Mouse (Mus musculus) forebrain, embryonic 15.5 days (tissue): ENCODE measurements around the gene Akr1d1. TPM values are rescaled to one million over a fixed set of nuclear protein-coding genes. Genes with fewer than 3 reads are reported as not detected.

Experiments
- ATAC-seq: fragments of 200-750 bp; cut with Nextera tagmentation; replicated peaks from 2 replicates; pipeline ENCODE4 v1.8.0; 2017; ENCODE audit warnings: mild to moderate bottlenecking, moderate TSS enrichment, moderate library complexity
- H3K27ac ChIP-seq: fragments of 300-500 bp; sonication (generic); replicated peaks from 2 replicates; pipeline ENCODE4 v1.5.1; 2015; ENCODE audit warnings: mild to moderate bottlenecking, inconsistent platforms
- H3K27me3 ChIP-seq: fragments of 300-500 bp; sonication (generic); 2 replicates; pipeline ENCODE4 v1.6.1; 2015; ENCODE audit warnings: inconsistent platforms
- H3K36me3 ChIP-seq: fragments of 300-500 bp; sonication (generic); 2 replicates; pipeline ENCODE4 v1.6.1; 2015; ENCODE audit warnings: mild to moderate bottlenecking, inconsistent platforms
- H3K4me1 ChIP-seq: fragments of 300-500 bp; sonication (generic); 2 replicates; pipeline ENCODE4 v1.6.1; 2015; ENCODE audit warnings: inconsistent platforms
- H3K4me2 ChIP-seq: fragments of 300-500 bp; sonication (generic); replicated peaks from 2 replicates; pipeline ENCODE4 v1.6.1; 2015; ENCODE audit warnings: mild to moderate bottlenecking, inconsistent platforms
- H3K4me3 ChIP-seq: fragments of 300-500 bp; sonication (generic); 2 replicates; pipeline ENCODE4 v1.5.1; 2015; ENCODE audit warnings: mild to moderate bottlenecking, inconsistent platforms
- H3K9ac ChIP-seq: fragments of 300-500 bp; sonication (generic); replicated peaks from 2 replicates; pipeline ENCODE4 v1.6.1; 2015; ENCODE audit warnings: mild to moderate bottlenecking, inconsistent platforms
- H3K9me3 ChIP-seq: fragments of 300-500 bp; sonication (generic); 2 replicates; pipeline ENCODE4 v1.6.1; 2016; ENCODE audit warnings: inconsistent platforms
- WGBS: fragments of 180-500 bp; shearing (Covaris S2); methylation state at CpG from one replicate; pipeline ENCODE4 v1.1.7; 2015; ENCODE audit warnings: mixed read lengths; 5-methylcytosine and 5-hydroxymethylcytosine counted together
- polyA plus RNA-seq: library from polyadenylated mRNA; unstranded; fragments of >200 nt; fragmentation: Nextera tagmentation; extraction: Ambion mirVana; gene quantifications from 2 replicates; pipeline ENCODE4 v1.2.1, GENCODE M21; 2015

Gene Akr1d1
- polyA plus RNA-seq = not detected in 2 replicates

DNA sequence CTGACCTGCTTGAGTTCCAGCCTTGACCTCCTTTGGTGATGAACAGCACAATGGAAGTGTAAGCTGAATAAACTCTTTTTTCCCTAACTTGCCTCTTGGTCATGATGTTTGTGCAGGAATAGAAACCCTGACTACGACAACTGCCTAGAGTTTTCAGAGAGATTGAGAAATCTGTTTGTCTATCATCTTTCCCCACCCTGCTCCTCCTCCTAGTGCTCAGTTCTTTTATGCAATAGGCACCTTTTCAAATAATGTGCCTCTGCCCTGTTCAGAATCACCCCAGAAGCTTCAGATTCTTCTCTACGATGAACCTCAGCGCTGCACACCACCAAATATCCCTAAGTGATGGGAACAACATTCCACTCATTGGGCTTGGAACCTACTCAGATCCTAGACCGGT lies at the start of gene Akr1d1:
Gene Akr1d1 (plus strand): TSS at position 234 of the 400 bp plus-strand sequence.
- no peaks in the 10 kb centered on the region for H3K4me1 ChIP-seq
- ATAC-seq = no peak
- no peaks in the 10 kb centered on the region for H3K36me3 ChIP-seq
- H3K4me2 ChIP-seq = no peak within 1 kb of the TSS
- no peak within 1 kb of the TSS for H3K27ac ChIP-seq
- no peaks in the 10 kb centered on the region for H3K9me3 ChIP-seq
- H3K27me3 ChIP-seq = no peaks in the 10 kb centered on the region
- WGBS = 94% methylated on average over 4 of the region's 4 CpGs
- H3K9ac ChIP-seq = no peak within 1 kb of the TSS
- H3K4me3 ChIP-seq = no peak within 1 kb of the TSS

DNA sequence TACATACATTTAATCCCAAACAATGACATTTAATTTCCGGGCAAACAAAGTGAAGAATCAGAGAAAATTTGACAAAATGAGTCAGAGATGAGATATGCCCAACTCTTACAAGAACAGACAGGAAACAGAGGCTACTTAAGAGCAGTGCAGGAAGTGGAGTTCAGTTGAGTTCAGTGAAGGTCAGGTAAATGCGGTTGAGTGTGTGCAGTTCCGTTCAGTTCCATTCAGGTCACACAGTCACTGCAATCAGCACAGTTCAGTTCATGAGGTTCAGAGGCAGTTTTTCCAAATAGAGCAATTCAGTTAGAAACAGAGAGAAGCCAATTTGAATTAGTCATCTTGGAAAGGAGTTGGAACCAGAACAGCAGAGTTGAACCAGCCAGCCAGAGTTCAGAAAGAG lies 48.8 kb upstream of the Akr1d1 start:
- 94% methylated on average over 3 of the region's 3 CpGs for whole genome bisulfite sequencing
- Histone ChIP-seq H3K4me3 (no peak overlapping the region), H3K36me3 (no peaks in the 10 kb centered on the region), H3K27ac (no peak overlapping the region), H3K4me1 (no peaks in the 10 kb centered on the region), H3K9me3 (no peaks in the 10 kb centered on the region), H3K9ac (no peak overlapping the region), H3K27me3 (no peaks in the 10 kb centered on the region), H3K4me2 (no peak overlapping the region)
- ATAC-seq = no peak

DNA sequence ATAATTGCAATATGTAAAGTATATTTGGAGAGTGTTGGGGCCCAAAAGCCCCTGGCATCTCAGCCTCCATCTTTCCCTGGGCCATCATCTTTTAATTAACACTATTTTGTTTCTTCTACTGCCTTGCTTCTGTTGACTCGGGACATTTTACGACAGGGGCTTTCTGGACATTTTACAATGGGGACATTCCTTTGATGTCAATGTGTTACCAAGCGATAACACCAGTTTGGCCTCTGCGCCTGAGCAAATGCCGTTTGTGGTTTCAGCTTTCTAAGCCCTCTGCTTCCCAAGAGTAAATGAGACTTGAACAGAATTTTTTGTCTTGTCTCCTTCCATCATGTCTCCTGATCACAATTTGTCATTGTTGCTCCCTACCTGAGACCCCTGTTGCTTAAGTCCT lies 46.7 kb upstream of the Akr1d1 start:
- Histone ChIP-seq H3K27ac (no peak overlapping the region), H3K9ac (no peak overlapping the region), H3K9me3 (no peaks in the 10 kb centered on the region), H3K4me3 (no peak overlapping the region), H3K27me3 (no peaks in the 10 kb centered on the region), H3K36me3 (no peaks in the 10 kb centered on the region), H3K4me1 (no peaks in the 10 kb centered on the region), H3K4me2 (no peak overlapping the region)
- 69% methylated on average over 5 of the region's 5 CpGs for WGBS
- ATAC-seq = no peak

DNA sequence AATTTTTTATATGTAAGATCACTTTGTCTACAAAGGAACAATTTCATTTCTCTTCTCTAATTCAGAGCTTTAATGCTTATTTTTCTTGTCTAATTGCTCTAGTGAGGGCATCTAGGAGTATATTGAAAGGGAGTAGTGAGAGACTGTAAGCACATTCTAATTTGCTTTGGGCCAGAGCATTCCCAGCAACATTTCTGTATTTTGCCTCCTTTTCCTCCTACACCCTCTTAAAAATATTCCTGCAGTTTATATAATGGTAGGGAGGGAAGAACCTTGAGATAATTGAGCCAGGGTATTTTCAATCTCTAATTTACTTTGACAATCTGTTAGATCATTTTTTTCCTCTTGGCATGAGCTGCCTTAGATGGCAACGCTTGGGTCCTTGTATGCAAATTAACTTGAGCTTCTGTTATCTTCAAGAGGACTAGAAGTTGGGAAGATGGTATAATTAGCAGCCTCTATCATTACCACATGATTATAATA lies 45.3 kb upstream of the Akr1d1 start:
- H3K27me3 ChIP-seq = no peaks in the 10 kb centered on the region
- ATAC-seq = no peak
- H3K4me1 ChIP-seq = no peaks in the 10 kb centered on the region
- 61% methylated on average over 1 of the region's 1 CpGs for WGBS
- no peak overlapping the region for H3K4me2 ChIP-seq
- H3K9me3 ChIP-seq = no peaks in the 10 kb centered on the region
- H3K4me3 ChIP-seq = no peak overlapping the region
- no peak overlapping the region for H3K27ac ChIP-seq
- H3K36me3 ChIP-seq = no peaks in the 10 kb centered on the region
- no peak overlapping the region for H3K9ac ChIP-seq

DNA sequence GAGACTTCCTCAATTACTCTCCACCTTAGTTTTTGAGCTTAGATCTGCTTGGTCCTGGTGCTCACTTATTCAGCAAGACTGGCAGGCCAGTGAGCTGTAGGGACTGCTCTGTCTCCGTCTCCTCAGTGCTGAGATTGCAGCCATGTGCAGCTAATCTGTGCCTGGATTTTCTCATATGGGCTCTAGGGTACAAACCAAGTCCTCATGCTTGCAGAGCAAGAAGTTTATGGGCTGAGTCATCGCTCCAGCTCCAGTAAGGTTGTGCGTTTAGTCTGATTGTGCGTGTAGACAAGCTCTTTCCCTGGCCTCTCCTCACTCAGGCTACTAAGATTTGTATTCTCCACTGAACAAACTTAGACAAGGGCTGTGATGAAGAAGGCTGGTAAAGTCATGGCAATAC lies 43.5 kb upstream of the Akr1d1 start:
- H3K4me3 ChIP-seq = no peak overlapping the region
- H3K4me2 ChIP-seq = no peak overlapping the region
- H3K27me3 ChIP-seq = no peaks in the 10 kb centered on the region
- no peaks in the 10 kb centered on the region for H3K9me3 ChIP-seq
- H3K27ac ChIP-seq = no peak overlapping the region
- no peaks in the 10 kb centered on the region for H3K4me1 ChIP-seq
- no peaks in the 10 kb centered on the region for H3K36me3 ChIP-seq
- ATAC-seq = no peak
- no peak overlapping the region for H3K9ac ChIP-seq
- WGBS = 89% methylated on average over 4 of the region's 4 CpGs

DNA sequence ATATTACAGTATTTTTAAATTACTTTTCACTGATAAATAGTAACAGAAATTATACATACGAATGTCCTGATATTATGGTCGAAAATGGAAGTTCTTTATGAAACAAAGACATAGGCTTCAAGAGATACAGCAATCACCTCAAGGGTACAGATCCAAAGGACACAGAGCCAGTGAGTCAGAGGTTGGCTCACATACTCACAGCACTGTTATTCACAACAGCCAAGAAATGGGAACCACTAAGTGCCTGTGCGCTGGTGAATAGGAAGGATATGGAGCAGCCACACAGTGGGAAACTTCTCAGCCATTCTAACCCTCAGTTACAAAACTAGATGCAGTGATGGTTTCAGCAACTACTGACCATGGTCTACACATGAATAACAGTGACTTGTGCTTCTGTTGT lies 37.7 kb upstream of the Akr1d1 start:
- H3K27ac ChIP-seq = no peak overlapping the region
- no peak for ATAC-seq
- no peaks in the 10 kb centered on the region for H3K9me3 ChIP-seq
- H3K9ac ChIP-seq = no peak overlapping the region
- no peak overlapping the region for H3K4me2 ChIP-seq
- no peaks in the 10 kb centered on the region for H3K27me3 ChIP-seq
- no peaks in the 10 kb centered on the region for H3K36me3 ChIP-seq
- H3K4me3 ChIP-seq = no peak overlapping the region
- no peaks in the 10 kb centered on the region for H3K4me1 ChIP-seq
- 84% methylated on average over 3 of the region's 3 CpGs for WGBS

DNA sequence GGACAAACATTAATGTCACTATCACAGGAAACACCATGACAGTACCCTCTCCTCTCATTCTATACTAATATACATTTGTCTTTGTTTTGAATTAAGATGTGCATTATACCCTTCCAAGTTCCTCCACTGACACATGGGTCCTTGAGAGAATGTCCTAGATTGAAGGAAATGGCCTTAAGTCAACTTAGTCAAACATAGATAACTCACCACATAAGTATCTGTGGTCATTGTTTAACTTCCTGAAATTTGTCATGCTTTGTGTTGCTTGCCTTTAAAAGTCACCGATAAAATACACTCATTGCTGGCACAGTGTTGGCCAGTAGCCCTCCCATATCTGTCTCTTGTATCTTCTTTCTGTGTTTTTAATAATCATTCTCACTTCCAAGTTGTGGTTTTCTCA lies 35.0 kb upstream of the Akr1d1 start:
- 96% methylated on average over 1 of the region's 1 CpGs for WGBS
- no peak overlapping the region for H3K4me2 ChIP-seq
- no peaks in the 10 kb centered on the region for H3K4me1 ChIP-seq
- H3K9me3 ChIP-seq = 0 out of 2 replicates have a peak, but pooled peaks cover 9% of the 10 kb centered on the region
- no peak overlapping the region for H3K4me3 ChIP-seq
- no peak for ATAC-seq
- no peaks in the 10 kb centered on the region for H3K36me3 ChIP-seq
- no peak overlapping the region for H3K27ac ChIP-seq
- no peak overlapping the region for H3K9ac ChIP-seq
- H3K27me3 ChIP-seq = no peaks in the 10 kb centered on the region

DNA sequence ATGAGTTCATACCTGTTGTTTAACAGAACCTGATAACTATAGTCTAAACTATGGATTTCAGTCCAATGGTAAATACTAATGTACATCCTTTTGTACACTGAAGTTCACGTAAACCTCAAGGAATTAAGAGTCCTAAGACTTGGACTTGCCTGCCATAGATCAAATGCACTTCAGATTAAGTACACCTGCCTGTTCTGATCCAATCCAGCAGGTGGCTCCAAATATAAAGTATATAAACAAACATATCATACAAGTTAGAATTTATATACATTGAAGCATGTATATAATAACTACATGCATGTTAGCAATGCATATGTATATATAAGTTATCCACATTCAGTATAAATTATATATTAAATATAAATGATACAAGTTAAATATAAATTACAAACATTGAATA lies 33.1 kb upstream of the Akr1d1 start:
- no peaks in the 10 kb centered on the region for H3K36me3 ChIP-seq
- H3K9ac ChIP-seq = no peak overlapping the region
- H3K4me2 ChIP-seq = no peak overlapping the region
- no peaks in the 10 kb centered on the region for H3K4me1 ChIP-seq
- ATAC-seq = no peak
- H3K27ac ChIP-seq = no peak overlapping the region
- 0 out of 2 replicates have a peak, but pooled peaks cover 9% of the 10 kb centered on the region for H3K9me3 ChIP-seq
- no peak overlapping the region for H3K4me3 ChIP-seq
- no peaks in the 10 kb centered on the region for H3K27me3 ChIP-seq
- 98% methylated on average over 1 of the region's 1 CpGs for WGBS

DNA sequence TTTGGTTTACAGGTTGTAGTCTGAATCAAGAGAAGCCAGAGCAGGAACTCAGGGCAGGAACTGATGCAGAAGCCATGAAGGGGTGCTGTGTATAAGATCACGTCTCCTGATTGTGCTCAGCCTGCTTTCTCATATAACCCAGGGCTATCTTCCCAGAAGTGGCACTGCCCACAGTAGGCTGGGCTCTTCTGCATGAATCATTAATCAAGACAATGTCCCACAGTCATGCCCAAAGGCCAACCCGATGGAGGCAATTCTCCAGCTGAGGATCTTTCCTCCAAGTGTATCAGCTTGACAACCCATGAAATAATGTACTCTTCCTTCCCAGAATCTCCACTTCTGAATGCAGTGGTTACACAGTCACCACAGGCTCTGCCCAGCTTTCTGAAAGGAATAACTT lies 24.4 kb upstream of the Akr1d1 start:
- H3K4me3 ChIP-seq = no peak overlapping the region
- H3K4me1 ChIP-seq = no peaks in the 10 kb centered on the region
- no peaks in the 10 kb centered on the region for H3K36me3 ChIP-seq
- ATAC-seq = no peak
- H3K27ac ChIP-seq = no peak overlapping the region
- no peaks in the 10 kb centered on the region for H3K27me3 ChIP-seq
- WGBS = 87% methylated on average over 2 of the region's 2 CpGs
- no peak overlapping the region for H3K4me2 ChIP-seq
- H3K9me3 ChIP-seq = no peaks in the 10 kb centered on the region
- H3K9ac ChIP-seq = no peak overlapping the region

DNA sequence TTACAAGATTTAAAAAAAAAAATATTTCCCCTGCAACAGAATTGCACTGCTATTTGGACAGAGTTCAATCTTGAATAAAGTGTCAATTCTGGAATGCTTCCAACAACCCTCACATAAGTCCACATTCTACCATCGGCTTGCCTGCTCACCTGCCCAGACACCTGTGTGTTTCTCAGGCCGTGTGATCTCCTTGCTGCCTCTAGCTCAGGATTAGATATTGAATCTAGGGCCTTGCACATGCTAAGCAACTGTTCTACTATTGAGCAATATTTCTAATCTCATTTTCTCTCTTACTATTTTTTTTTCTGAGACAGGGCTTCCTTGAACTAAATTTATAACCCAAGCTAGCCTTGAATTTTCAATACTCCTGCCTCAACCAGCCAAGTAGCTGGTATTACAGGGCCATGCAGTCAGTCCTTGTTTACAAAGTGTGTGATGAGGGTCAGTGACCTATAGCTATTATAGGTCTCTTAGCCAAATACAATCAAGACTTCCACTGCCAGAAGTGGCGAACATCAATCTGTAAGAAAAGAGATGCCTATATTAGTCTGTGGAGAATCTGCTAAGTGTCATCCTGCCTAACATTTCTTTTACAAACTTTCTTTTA lies 23.0 kb upstream of the Akr1d1 start:
- Histone ChIP-seq H3K9ac (no peak overlapping the region), H3K27me3 (no peaks in the 10 kb centered on the region), H3K4me2 (no peak overlapping the region), H3K9me3 (no peaks in the 10 kb centered on the region), H3K27ac (no peak overlapping the region), H3K36me3 (no peaks in the 10 kb centered on the region), H3K4me3 (no peak overlapping the region), H3K4me1 (no peaks in the 10 kb centered on the region)
- no peak for ATAC-seq
- 88% methylated on average over 3 of the region's 3 CpGs for WGBS

DNA sequence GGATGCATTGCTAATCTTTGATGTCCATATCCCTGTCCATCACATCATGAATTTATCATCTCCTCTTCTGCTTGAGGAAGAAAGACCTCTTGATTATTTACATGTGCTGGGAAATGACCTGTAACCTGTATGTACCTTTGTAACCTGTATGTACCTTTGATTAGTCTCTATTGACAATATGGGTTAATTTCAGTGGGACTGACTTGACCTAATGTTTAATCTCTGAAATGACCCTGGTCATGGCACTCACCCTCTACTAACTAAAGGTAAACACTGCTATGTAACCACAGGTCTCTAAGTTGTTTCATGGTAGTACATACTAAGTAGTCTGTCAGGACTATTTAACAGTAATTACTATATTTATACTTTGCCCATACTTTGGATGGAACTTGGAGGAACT lies 19.2 kb upstream of the Akr1d1 start:
- Histone ChIP-seq H3K4me3 (no peak overlapping the region), H3K4me2 (no peak overlapping the region), H3K36me3 (no peaks in the 10 kb centered on the region), H3K9me3 (no peaks in the 10 kb centered on the region), H3K4me1 (no peaks in the 10 kb centered on the region), H3K27ac (no peak overlapping the region), H3K27me3 (no peaks in the 10 kb centered on the region), H3K9ac (no peak overlapping the region)
- ATAC-seq = no peak

DNA sequence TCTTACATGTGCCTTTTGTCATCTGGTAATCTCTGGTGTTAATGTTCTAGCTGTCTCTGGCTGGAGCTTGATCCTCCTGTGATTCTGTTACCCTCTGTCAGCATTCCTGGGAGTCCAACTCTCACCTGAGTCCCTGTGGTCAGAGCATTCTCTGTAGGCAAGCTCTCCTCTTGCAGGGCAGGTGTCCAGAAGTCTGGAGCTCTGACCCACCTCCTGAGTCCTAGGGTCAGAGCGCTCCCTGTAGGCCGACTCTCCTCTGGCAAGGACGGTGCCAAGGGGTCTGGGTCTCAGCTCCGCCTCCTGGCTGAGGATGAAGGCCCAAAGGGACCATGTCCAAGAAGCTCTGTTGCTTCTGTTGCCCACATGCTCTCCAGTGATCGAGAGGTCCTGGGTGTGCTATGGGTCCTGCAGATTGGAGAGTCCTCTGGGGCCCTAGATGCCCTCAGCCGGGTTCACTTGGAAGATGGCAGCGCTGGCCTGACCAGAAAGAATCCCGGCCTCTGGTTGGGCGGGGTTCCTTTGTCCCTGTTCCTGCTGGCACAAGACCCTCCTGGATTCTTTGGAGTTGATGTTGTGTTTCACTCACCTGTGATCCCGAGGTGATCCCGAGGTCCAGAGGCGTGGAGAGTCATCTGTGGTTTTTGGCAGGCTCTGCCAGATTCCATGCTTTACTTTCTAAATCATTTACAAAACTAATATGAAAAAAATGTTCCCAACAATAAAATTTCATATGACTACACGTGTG lies 9.2 kb upstream of the Akr1d1 start:
- no peaks in the 10 kb centered on the region for H3K9me3 ChIP-seq
- ATAC-seq = no peak
- WGBS = 90% methylated on average over 13 of the region's 13 CpGs
- no peaks in the 10 kb centered on the region for H3K27me3 ChIP-seq
- no peak overlapping the region for H3K9ac ChIP-seq
- H3K36me3 ChIP-seq = no peaks in the 10 kb centered on the region
- H3K4me3 ChIP-seq = no peak overlapping the region
- no peak overlapping the region for H3K27ac ChIP-seq
- no peaks in the 10 kb centered on the region for H3K4me1 ChIP-seq
- H3K4me2 ChIP-seq = no peak overlapping the region

DNA sequence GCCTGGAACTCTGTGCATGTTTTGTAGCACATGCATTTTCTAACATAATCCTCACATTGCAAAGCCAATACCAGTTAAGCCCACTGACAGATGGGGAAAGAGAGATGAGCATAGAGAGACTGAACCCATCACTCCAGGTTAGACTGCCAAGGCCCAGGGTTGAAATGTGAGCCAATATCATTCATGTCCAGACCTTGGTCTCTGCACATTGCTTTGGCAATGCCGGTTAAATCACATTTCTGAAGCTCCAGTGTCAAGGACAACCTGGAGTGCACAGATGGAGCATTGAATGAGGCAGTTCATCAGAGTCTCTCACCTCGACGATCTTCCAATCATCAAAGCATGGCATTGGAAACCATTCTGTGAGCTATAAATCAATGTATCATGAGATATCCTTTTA lies 2.1 kb downstream of the Akr1d1 start:
- Histone ChIP-seq H3K36me3 (no peaks in the 10 kb centered on the region), H3K9ac (no peak overlapping the region), H3K4me1 (no peaks in the 10 kb centered on the region), H3K4me2 (no peak overlapping the region), H3K9me3 (no peaks in the 10 kb centered on the region), H3K27me3 (no peaks in the 10 kb centered on the region), H3K4me3 (no peak overlapping the region), H3K27ac (no peak overlapping the region)
- ATAC-seq = no peak
- WGBS = 92% methylated on average over 3 of the region's 3 CpGs
